Mouse (Mus musculus) liver, embryonic 16.5 days (tissue): ENCODE data around the gene Glis1. TPM values are rescaled to one million over a fixed set of nuclear protein-coding genes. Genes with fewer than 3 reads are reported as not detected.
A peak's percentile ranks its signal among the peaks of the same experiment; 100 is the strongest.

Experiments
- ATAC-seq: fragments of 200-750 bp; cut with Nextera tagmentation; 2 replicates; pipeline ENCODE4 v1.8.0; 2017; ENCODE audit warnings: low read depth, mild to moderate bottlenecking, moderate number of reproducible peaks, moderate library complexity
- H3K27ac ChIP-seq: fragments of 300-500 bp; sonication (generic); 2 replicates; pipeline ENCODE4 v1.5.1; 2014; ENCODE audit warnings: mild to moderate bottlenecking, low read length
- H3K27me3 ChIP-seq: fragments of 300-500 bp; sonication (generic); 2 replicates; pipeline ENCODE4 v1.6.1; 2014; ENCODE audit warnings: low read depth, low read length, mixed read lengths; ENCODE audit not compliant: control insufficient read depth, insufficient read depth
- H3K36me3 ChIP-seq: fragments of 300-500 bp; sonication (generic); 2 replicates; pipeline ENCODE4 v1.6.1; 2014; ENCODE audit warnings: mild to moderate bottlenecking; ENCODE audit not compliant: control insufficient read depth, insufficient read depth
- H3K4me1 ChIP-seq: fragments of 300-500 bp; sonication (generic); 2 replicates; pipeline ENCODE4 v1.6.1; 2014; ENCODE audit warnings: low read depth, low read length, mixed read lengths; ENCODE audit not compliant: control insufficient read depth
- H3K4me2 ChIP-seq: fragments of 300-500 bp; sonication (generic); 2 replicates; pipeline ENCODE4 v1.6.1; 2014; ENCODE audit warnings: low read depth, low read length, mixed read lengths
- H3K4me3 ChIP-seq: fragments of 300-500 bp; sonication (generic); 2 replicates; pipeline ENCODE4 v1.5.1; 2014; ENCODE audit warnings: low read depth, mild to moderate bottlenecking, low read length
- H3K9ac ChIP-seq: fragments of 300-500 bp; sonication (generic); 2 replicates; pipeline ENCODE4 v1.6.1; 2014; ENCODE audit warnings: low read depth, low read length
- H3K9me3 ChIP-seq: fragments of 300-500 bp; sonication (generic); replicated peaks from 2 replicates; pipeline ENCODE4 v1.6.1; 2016; ENCODE audit warnings: low read length; ENCODE audit not compliant: control insufficient read depth
- WGBS: fragments of 180-500 bp; shearing (Covaris S2); extraction: QIAGEN DNeasy Blood & Tissue Kit; methylation state at CpG from one replicate; pipeline ENCODE4 v1.1.7; 2014; ENCODE audit not compliant: insufficient replicate concordance; 5-methylcytosine and 5-hydroxymethylcytosine counted together
- polyA plus RNA-seq: library from polyadenylated mRNA; unstranded; fragments of >200 nt; fragmentation: Nextera tagmentation; extraction: Ambion mirVana; gene quantifications from 2 replicates; pipeline ENCODE4 v1.2.1, GENCODE M21; 2015

Gene Glis1
- polyA plus RNA-seq, 1 experiment from 2014 or later: 0.55 TPM

DNA sequence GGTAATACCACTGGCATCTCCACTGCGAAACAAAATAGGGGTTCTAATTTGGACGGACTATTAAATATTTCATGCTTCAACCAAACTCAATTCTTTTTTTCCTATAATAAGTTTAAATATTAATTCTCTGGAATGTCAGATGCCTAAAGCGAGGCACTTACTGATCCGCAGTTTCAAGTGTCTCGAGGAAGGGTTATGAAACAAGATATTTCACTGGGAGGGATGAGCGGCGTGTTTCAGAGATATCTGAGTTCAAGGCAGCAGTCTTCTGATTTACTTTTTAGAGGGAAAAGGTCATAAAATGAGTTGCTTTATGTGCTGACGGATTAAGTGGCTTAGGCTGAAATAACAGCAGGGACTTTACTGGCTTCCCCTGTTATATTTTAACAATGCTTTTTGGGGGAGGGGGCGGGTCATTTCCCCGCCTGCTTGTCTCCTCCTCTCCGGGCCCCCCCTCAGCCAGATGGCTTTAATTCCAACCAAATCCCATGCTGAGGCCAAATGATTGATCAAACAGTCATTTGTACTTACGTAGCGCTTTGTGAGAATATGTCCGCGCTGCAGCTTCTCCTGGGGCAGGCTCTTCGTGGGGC lies 8.6 kb downstream of the Glis1 start:
- H3K27ac ChIP-seq: no peak overlapping the region
- no peaks in the 10 kb centered on the region for H3K36me3 ChIP-seq
- WGBS: 65% methylated on average over 16 of the region's 16 CpGs
- H3K4me3 ChIP-seq: no peak overlapping the region
- no peak overlapping the region for H3K9ac ChIP-seq
- H3K27me3 ChIP-seq: peaks cover 16% of the 10 kb centered on the region
- no peak for ATAC-seq
- no peaks in the 10 kb centered on the region; the same call in 1 of the 2 replicates for H3K4me1 ChIP-seq
- H3K9me3 ChIP-seq: no peaks in the 10 kb centered on the region
- no peak overlapping the region for H3K4me2 ChIP-seq

DNA sequence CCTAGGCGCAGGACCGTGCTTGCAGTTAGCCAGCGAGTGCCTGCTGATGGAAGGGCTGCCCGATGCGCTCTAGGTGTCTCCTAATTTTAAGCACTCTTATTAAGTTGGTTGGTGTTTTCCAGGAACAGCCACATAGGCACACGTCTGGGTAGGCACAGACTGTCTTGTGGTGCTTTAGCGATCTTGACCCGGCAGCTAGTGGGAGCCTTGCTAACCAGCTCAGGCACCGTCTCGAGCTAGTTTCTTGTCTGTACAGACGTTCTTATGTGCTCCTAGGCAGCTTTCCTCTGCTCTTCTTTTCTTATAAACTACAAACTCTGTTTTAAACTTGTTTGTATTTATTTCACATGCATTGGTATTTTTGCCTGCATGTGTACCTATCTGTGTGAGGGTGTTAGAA lies 9.2 kb downstream of the Glis1 start:
- peaks cover 11% of the 10 kb centered on the region for H3K27me3 ChIP-seq
- no peak overlapping the region for H3K4me2 ChIP-seq
- H3K27ac ChIP-seq: no peak overlapping the region
- H3K4me3 ChIP-seq: no peak overlapping the region
- H3K9me3 ChIP-seq: no peaks in the 10 kb centered on the region
- no peaks in the 10 kb centered on the region for H3K36me3 ChIP-seq
- H3K4me1 ChIP-seq: no peaks in the 10 kb centered on the region; the same call in 1 of the 2 replicates
- no peak for ATAC-seq
- no peak overlapping the region for H3K9ac ChIP-seq
- WGBS: 71% methylated on average over 11 of the region's 11 CpGs

DNA sequence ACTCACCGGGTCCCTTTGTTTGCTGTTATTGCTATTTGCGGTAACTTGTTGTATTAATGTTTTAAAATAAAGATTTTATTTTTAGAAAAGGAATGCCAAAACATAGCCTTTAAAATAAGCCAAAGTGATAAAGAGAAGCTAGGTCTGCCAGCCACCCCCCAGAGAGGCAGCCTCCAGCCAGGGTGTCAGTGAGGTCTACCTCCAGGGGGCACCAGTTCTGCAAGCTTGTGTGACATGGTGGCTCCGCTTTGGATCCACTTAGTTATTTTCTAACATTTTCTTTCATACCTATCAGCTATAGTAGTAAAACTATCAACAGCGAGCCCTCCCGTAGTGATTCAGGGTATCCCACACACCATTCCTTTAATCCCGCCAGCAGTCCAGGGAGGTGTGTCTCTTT lies 14.1 kb downstream of the Glis1 start:
- no peaks in the 10 kb centered on the region for H3K36me3 ChIP-seq
- H3K4me3 ChIP-seq: no peak overlapping the region
- no peaks in the 10 kb centered on the region for H3K27me3 ChIP-seq
- no peak overlapping the region for H3K4me2 ChIP-seq
- 79% methylated on average over 6 of the region's 6 CpGs for WGBS
- H3K27ac ChIP-seq: no peak overlapping the region
- H3K9ac ChIP-seq: no peak overlapping the region
- ATAC-seq: no peak
- no peaks in the 10 kb centered on the region for H3K9me3 ChIP-seq
- no peaks in the 10 kb centered on the region for H3K4me1 ChIP-seq

DNA sequence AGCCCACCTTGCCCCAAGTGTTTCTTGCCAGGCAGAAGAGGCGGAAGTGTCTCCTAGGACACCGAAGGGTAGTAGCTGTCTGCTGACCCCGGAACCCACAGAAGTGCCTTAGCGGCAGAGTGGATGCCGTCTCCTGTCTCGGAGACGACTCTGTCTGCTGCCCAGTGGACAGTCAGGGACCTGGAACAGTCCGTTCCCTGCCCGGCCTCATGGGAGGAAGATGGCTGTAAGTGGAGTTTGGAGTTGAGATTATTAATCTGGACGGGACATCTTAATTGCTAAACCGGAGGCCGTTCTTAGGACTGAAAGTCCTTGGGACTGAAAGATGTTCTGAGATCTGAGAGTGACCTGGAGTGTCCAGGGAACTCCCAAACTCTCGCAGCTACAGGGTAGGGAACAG lies 15.1 kb downstream of the Glis1 start:
- no peak for ATAC-seq
- Histone ChIP-seq H3K9ac (no peak overlapping the region), H3K4me3 (no peak overlapping the region), H3K4me1 (no peaks in the 10 kb centered on the region), H3K27me3 (no peaks in the 10 kb centered on the region), H3K36me3 (no peaks in the 10 kb centered on the region), H3K9me3 (no peaks in the 10 kb centered on the region), H3K27ac (no peak overlapping the region), H3K4me2 (no peak overlapping the region)
- WGBS: 73% methylated on average over 13 of the region's 13 CpGs

DNA sequence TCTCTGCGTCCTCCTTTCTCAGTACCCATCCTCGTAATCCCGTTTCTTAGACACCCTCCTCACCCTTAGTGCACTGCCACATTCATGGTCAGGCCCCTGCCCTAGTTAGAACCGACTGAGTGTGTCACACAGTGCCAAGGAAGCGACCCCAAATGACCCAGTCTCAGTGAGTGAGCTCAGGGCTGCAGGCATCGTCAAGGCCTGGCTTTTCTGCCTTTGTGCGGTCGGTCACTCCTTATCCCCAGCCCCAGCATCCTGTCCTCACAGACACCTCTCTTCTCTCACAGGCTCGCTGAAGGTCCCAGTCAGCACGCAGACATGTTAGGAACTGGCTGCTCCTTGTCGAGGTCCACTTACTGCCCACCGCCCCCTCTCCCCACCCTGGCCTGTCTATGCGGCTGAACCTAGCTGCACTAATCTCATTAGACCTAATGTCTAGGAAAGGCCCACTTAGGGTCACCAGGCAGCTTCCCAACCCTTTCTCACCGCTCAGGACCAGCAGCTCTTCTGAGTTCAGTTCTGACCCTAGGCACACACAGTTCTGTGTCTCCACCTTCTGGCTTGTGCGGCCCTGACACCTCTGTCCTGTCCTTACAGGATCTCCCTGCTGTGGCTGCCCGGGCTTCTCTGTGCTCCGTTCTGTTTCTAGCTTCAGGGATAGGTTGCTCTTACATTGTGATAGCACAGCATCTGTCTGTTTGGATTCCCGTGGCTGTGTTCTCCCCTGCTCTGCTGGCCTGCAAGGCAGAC lies 18.1 kb downstream of the Glis1 start:
- Histone ChIP-seq H3K36me3 (no peaks in the 10 kb centered on the region), H3K9ac (no peak overlapping the region), H3K9me3 (no peaks in the 10 kb centered on the region), H3K4me2 (no peak overlapping the region), H3K4me1 (peaks cover 6% of the 10 kb centered on the region), H3K4me3 (no peak overlapping the region), H3K27me3 (no peaks in the 10 kb centered on the region), H3K27ac (no peak overlapping the region)
- 68% methylated on average over 18 of the region's 18 CpGs for WGBS
- ATAC-seq: no peak

DNA sequence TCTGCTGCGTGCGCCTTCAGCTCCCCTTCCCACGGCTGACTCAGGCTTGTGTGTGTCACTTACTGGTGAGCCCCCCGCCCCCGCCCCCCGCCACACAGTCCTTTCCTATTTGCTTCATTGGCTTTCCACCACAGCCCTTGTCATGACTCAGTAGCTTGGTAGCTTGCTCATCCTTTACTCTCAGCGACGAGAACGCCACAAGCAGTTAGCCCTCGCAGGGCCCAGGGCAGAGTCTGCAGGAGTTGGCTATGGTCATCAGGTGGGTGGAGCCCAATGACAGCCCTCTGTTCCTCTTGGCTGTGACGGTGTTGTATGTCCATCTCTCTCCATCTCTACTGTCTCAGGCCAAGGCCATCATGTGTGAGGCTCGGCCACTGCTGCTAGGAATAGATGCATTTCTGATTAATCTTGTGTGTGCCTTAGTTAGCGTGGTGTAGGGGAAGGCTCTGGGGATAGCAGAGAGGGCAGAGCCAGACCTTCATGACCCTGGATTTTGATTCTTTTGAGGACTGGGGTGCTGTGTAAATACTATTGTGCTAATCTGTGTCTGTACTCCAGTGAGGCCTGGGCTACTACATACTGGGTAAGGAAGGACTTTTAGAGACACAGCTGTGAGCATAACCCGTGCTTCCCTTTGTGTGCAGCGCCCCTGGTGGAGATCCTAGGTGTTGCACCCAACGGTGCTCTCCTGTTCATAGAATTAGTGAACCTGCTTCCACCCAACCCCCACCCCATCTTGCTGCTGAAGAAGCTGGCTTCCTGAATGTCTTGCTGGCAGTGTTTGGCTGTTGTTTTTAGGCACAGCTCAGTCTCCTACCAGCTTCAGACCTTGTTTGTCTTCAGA lies 19.0 kb downstream of the Glis1 start:
- no peak for ATAC-seq
- H3K9me3 ChIP-seq: no peaks in the 10 kb centered on the region
- H3K27me3 ChIP-seq: no peaks in the 10 kb centered on the region
- H3K4me2 ChIP-seq: no peak overlapping the region
- no peaks in the 10 kb centered on the region for H3K36me3 ChIP-seq
- no peak overlapping the region for H3K4me3 ChIP-seq
- 62% methylated on average over 16 of the region's 16 CpGs for WGBS
- H3K9ac ChIP-seq: no peak overlapping the region
- H3K4me1 ChIP-seq: peaks cover 15% of the 10 kb centered on the region
- no peak overlapping the region for H3K27ac ChIP-seq

DNA sequence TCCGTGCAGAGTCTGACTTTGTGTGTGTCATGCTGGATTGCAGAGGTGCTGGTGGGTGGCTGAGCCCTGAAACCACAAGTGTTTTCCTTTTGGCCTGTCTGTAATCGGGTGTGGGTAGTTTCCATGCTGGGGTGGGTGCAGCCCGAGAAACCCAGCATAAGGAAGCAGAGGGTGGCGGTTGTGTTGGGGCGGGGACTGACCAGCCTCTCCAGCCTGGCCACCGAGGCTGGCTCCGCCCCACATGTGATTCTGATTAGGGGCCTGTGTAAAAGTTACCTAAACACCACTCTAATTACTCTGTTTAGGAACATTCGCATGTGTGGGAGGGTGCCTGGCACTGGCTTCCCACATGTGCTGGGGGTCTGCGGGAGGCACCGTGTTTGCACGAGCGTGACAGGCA lies 23.2 kb downstream of the Glis1 start:
- no peak overlapping the region for H3K9ac ChIP-seq
- ATAC-seq: peak; percentile 49
- H3K36me3 ChIP-seq: no peaks in the 10 kb centered on the region
- H3K27ac ChIP-seq: peak overlapping the region; percentile 43; the same call in 1 of the 2 replicates
- no peak overlapping the region for H3K4me3 ChIP-seq
- no peaks in the 10 kb centered on the region for H3K27me3 ChIP-seq
- 32% methylated on average over 12 of the region's 12 CpGs for WGBS
- peaks cover 27% of the 10 kb centered on the region for H3K4me1 ChIP-seq
- H3K4me2 ChIP-seq: no peak overlapping the region
- H3K9me3 ChIP-seq: no peaks in the 10 kb centered on the region

DNA sequence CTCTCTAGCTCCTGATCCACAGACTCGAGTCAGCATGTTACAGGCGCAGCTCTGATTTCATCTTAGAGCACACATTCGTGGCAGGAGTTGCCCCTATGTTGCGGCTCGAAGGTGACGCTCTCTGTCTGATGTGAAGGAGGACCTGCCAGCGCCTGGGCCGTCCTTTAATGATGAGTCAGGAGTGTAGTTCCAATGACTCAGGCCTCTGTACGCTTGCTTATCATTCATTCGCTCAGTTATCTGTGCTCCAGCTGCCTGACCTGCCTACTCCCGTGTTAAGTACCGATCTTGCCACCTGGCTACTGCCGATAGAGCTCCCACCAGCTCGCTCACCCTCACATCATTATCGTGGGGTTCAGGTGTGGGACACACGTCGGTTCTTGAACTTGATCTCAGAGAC lies 24.5 kb downstream of the Glis1 start:
- peak; percentile 96 for ATAC-seq
- H3K9me3 ChIP-seq: no peaks in the 10 kb centered on the region
- H3K9ac ChIP-seq: peak overlapping the region; percentile 44
- no peaks in the 10 kb centered on the region for H3K36me3 ChIP-seq
- H3K4me1 ChIP-seq: peaks cover 27% of the 10 kb centered on the region
- H3K27ac ChIP-seq: peak overlapping the region; percentile 86
- 28% methylated on average over 17 of the region's 17 CpGs for WGBS
- H3K4me2 ChIP-seq: peak overlapping the region; percentile 53
- peak overlapping the region; percentile 29 for H3K4me3 ChIP-seq
- no peaks in the 10 kb centered on the region for H3K27me3 ChIP-seq

DNA sequence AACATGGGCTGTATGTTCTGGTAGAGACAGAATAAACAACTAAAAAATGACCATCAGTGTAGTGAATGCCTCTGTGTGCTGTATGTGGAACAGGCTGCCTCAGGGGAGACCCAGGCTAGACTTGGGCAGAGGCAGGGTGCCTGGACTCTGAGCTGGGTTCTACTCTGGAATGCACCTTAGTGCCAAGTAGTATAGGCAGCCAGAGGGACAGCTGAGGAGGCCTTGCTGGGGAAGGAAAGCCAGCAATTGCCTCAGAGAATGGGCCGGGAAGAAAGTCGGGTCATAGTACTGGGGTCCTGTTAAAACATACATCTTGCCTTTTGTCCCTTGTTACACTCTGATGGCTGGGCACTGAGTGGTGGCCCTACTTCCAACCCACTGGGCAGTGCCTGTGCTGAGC lies 25.1 kb downstream of the Glis1 start:
- peak overlapping the region; percentile 42 for H3K9ac ChIP-seq
- peaks cover 27% of the 10 kb centered on the region for H3K4me1 ChIP-seq
- peak overlapping the region; percentile 81 for H3K27ac ChIP-seq
- peak overlapping the region; percentile 53 for H3K4me2 ChIP-seq
- no peaks in the 10 kb centered on the region for H3K27me3 ChIP-seq
- no peaks in the 10 kb centered on the region for H3K9me3 ChIP-seq
- WGBS: 79% methylated on average over 2 of the region's 2 CpGs
- ATAC-seq: no peak
- no peaks in the 10 kb centered on the region for H3K36me3 ChIP-seq
- H3K4me3 ChIP-seq: no peak overlapping the region
